Comparison of ENCODE assay signal across 27 mouse cellular contexts in the genomic region with DNA sequence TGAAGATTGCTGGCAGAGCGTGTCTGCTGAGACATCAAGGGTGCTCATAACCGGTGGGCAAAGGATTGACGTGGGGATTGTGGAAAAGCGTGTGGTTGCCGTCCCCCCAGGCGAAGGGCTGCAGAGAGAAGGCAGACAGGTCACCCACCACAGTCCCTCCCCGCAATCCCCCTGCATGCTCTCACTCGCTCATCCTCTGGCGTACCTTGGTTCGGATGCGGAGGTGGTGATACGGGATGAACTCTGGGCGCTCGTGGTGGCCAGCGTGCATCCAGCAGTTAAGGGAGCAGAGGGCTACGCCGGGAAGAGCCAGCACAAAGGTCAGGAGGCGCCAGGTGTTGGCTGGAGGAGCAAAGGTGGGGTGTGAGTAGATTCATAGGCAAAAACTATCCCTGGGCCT. TPM values are rescaled to one million over a fixed set of nuclear protein-coding genes. Genes with fewer than 3 reads are reported as not detected.
DNase-seq lines count a peak whose midpoint lies in the region; ATAC-seq and TF ChIP-seq lines count a peak whose summit lies in the region.
"Had no signal": no experiment of that assay in that cellular context is flagged by ENCODE, and none has a peak within 500 bp of the region (broad histone marks: within the 10 kb centered on the region; RNA-seq: fewer than 3 reads in every experiment).

No protein-coding gene starts in this region.

- TF ChIP-seq RAD21 in MEL (IDR thresholded peaks at IDR 0.05; ENCODE audit: low read depth, low read length) = no peak

- no peak for TF ChIP-seq EP300 in MEL (IDR thresholded peaks at IDR 0.05; ENCODE audit: low read depth in 1 of 2, low read length in 2 of 2)

- 74% methylated on average over 18 of the region's 18 CpGs for WGBS in heart, embryonic 11.5 days (ENCODE audit: insufficient replicate concordance)
- 54% methylated on average over 18 of the region's 18 CpGs for WGBS in heart, embryonic 15.5 days

- no peak for DNase-seq in heart, adult 11 months
- no peak for DNase-seq in MEL (ENCODE audit: low read depth, low spot score)
- DNase-seq in heart, postnatal 4 days = peak; percentile 25
- DNase-seq in embryo, embryonic 10 days (ENCODE audit: low spot score) = no peak
- DNase-seq: adrenal gland, postnatal 10 days; B cell, adult 2 months; cerebellum, adult 8-10 months; cerebellum, postnatal 36 days; kidney, adult 9 months; kidney, postnatal 14 days; right cerebral cortex, postnatal 14 days had no signal

- H3K27me3 ChIP-seq in heart, embryonic 11.5 days (ENCODE audit: control insufficient read depth, insufficient read depth, low read length) = no peaks in the 10 kb centered on the region
- peaks cover 2 to 6% of the 10 kb centered on the region in 2 experiments; a peak in 3 of 4 replicates for H3K27me3 ChIP-seq in MEL (ENCODE audit: control insufficient read depth in 1 of 2, insufficient read depth in 2 of 2, low read length in 2 of 2)
- H3K27me3 ChIP-seq in heart, embryonic 15.5 days = no peaks in the 10 kb centered on the region
- H3K27me3 ChIP-seq: limb, embryonic 12.5 days; liver, embryonic 12.5 days; midbrain, embryonic 12.5 days had no signal

- H3K9ac ChIP-seq in heart, embryonic 11.5 days (ENCODE audit: low read depth, low read length) = peak overlapping the region; percentile 63
- H3K9ac ChIP-seq in MEL (ENCODE audit: control insufficient read depth, low read depth, low read length, poor library complexity, severe bottlenecking) = peak overlapping the region; percentile 44
- H3K9ac ChIP-seq in heart, embryonic 15.5 days = peak overlapping the region; percentile 64
- H3K9ac ChIP-seq: limb, embryonic 12.5 days; liver, embryonic 12.5 days; midbrain, embryonic 12.5 days had no signal

- H3K36me3 ChIP-seq in heart, embryonic 11.5 days (ENCODE audit: control insufficient read depth, insufficient read depth, low read length) = no peaks in the 10 kb centered on the region
- no peaks in the 10 kb centered on the region for H3K36me3 ChIP-seq in MEL (ENCODE audit: control insufficient read depth in 1 of 2, insufficient read depth in 2 of 2, low read length in 2 of 2)
- no peaks in the 10 kb centered on the region; the same call in 1 of the 2 replicates for H3K36me3 ChIP-seq in heart, embryonic 15.5 days
- H3K36me3 ChIP-seq: hindbrain, embryonic 10.5 days; limb, embryonic 12.5 days; liver, embryonic 12.5 days; midbrain, embryonic 12.5 days had no signal

- H3K4me1 ChIP-seq in heart, embryonic 11.5 days (ENCODE audit: control insufficient read depth, insufficient read depth, low read length) = no peaks in the 10 kb centered on the region
- H3K4me1 ChIP-seq in MEL (ENCODE audit: control insufficient read depth in 1 of 2, insufficient read depth in 2 of 2, low read length in 2 of 2) = peaks cover 2 to 6% of the 10 kb centered on the region in 2 experiments; a peak in 2 of 4 replicates
- H3K4me1 ChIP-seq in heart, embryonic 15.5 days (replicated peaks) = peaks cover 11% of the 10 kb centered on the region
- H3K4me1 ChIP-seq: hindbrain, embryonic 10.5 days; limb, embryonic 12.5 days; liver, embryonic 12.5 days; midbrain, embryonic 12.5 days had no signal

- TF ChIP-seq POLR2A in MEL (IDR thresholded peaks at IDR 0.05; ENCODE audit: control insufficient read depth in 1 of 2, insufficient read depth in 1 of 2, low read depth in 1 of 2, low read length in 2 of 2, poor library complexity in 1 of 2) = no peak

- H3K4me3 ChIP-seq in heart, embryonic 11.5 days (ENCODE audit: low read depth, low read length) = peak overlapping the region; percentile 44
- H3K4me3 ChIP-seq in MEL (ENCODE audit: control insufficient read depth in 1 of 2, insufficient read depth in 1 of 2, low read depth in 2 of 2, low read length in 2 of 2) = peak overlapping the region; percentile 37 to 96; a peak in 3 of 4 replicates
- H3K4me3 ChIP-seq in heart, embryonic 15.5 days = peak overlapping the region; percentile 57
- H3K4me3 ChIP-seq: hindbrain, embryonic 10.5 days; layer of hippocampus, adult 2 months; limb, embryonic 12.5 days; liver, embryonic 12.5 days; midbrain, embryonic 12.5 days had no signal

- H3K27ac ChIP-seq in heart, embryonic 11.5 days (ENCODE audit: low read depth, low read length) = peak overlapping the region; percentile 66
- no peak overlapping the region; the same call in 1 of the 2 replicates for H3K27ac ChIP-seq in MEL (ENCODE audit: control insufficient read depth, low read depth, low read length)
- peak overlapping the region; percentile 92 for H3K27ac ChIP-seq in heart, embryonic 15.5 days
- H3K27ac ChIP-seq: hindbrain, embryonic 10.5 days; layer of hippocampus, adult 2 months; limb, embryonic 12.5 days; liver, embryonic 12.5 days; midbrain, embryonic 12.5 days; stomach, postnatal 0 days had no signal

- no peak for TF ChIP-seq CTCF in MEL (IDR thresholded peaks at IDR 0.05 in 2 of 3, conservative IDR thresholded peaks at IDR 0.05 in 1 of 3; ENCODE audit: control insufficient read depth in 1 of 3, insufficient read depth in 1 of 3, low read depth in 2 of 3, low read length in 3 of 3, poor library complexity in 1 of 3, severe bottlenecking in 1 of 3)

- no peaks in the 10 kb centered on the region for H3K9me3 ChIP-seq in heart, embryonic 11.5 days (replicated peaks; ENCODE audit: control insufficient read depth, low read length)
- no peaks in the 10 kb centered on the region for H3K9me3 ChIP-seq in MEL (replicated peaks; ENCODE audit: insufficient read depth, low read length)
- no peaks in the 10 kb centered on the region for H3K9me3 ChIP-seq in heart, embryonic 15.5 days (replicated peaks)
- H3K9me3 ChIP-seq: hindbrain, embryonic 10.5 days; limb, embryonic 12.5 days; liver, embryonic 12.5 days; midbrain, embryonic 12.5 days had no signal

- ATAC-seq in heart, embryonic 11.5 days (replicated peaks; ENCODE audit: insufficient number of reproducible peaks, low FRiP score, low TSS enrichment) = no peak
- ATAC-seq in heart, embryonic 15.5 days (replicated peaks; ENCODE audit: insufficient number of reproducible peaks, insufficient read depth, low FRiP score, low read depth) = no peak
- ATAC-seq in cerebellum, adult (ENCODE audit: insufficient number of reproducible peaks, low FRiP score, low TSS enrichment) = no peak
- ATAC-seq: forebrain, embryonic 14.5 days; hindbrain, embryonic 16.5 days; intestine, embryonic 16.5 days; liver, embryonic 12.5 days had no signal

- H3K79me2 ChIP-seq in MEL (ENCODE audit: control insufficient read depth, insufficient read depth, low read length, poor library complexity) = no peaks in the 10 kb centered on the region

- H3K4me2 ChIP-seq in heart, embryonic 11.5 days = peak overlapping the region; percentile 55
- H3K4me2 ChIP-seq in heart, embryonic 15.5 days = peak overlapping the region; percentile 51
- H3K4me2 ChIP-seq: limb, embryonic 12.5 days; liver, embryonic 12.5 days; midbrain, embryonic 12.5 days had no signal

TF ChIP-seq in MEL, 35 proteins besides CTCF, POLR2A, EP300 and RAD21 (continues in another document):
- TF ChIP-seq MAZ (IDR thresholded peaks at IDR 0.05; ENCODE audit: low read depth, low read length) = no peak
- TF ChIP-seq TCF12 (IDR thresholded peaks at IDR 0.05; ENCODE audit: low read depth, low read length) = no peak
- TF ChIP-seq E2F4 (IDR thresholded peaks at IDR 0.05; ENCODE audit: borderline replicate concordance, low read depth, low read length) = no peak
- no peak for TF ChIP-seq JUND (IDR thresholded peaks at IDR 0.05; ENCODE audit: low read depth, low read length)
- TF ChIP-seq POLR2AphosphoS5 (IDR thresholded peaks at IDR 0.05; ENCODE audit: borderline replicate concordance, low read depth, low read length) = no peak
- TF ChIP-seq SMC3 (IDR thresholded peaks at IDR 0.05; ENCODE audit: low read depth, low read length) = no peak
- no peak for TF ChIP-seq SIN3A (IDR thresholded peaks at IDR 0.05; ENCODE audit: low read length)
- TF ChIP-seq ELF1 (IDR thresholded peaks at IDR 0.05; ENCODE audit: low read depth, low read length) = no peak

RNA-seq across cellular contexts. Expression of gene Cox6a2, which starts 0.5 kb away (rescaled TPM):
- polyA plus RNA-seq in heart, embryonic 11.5 days (2014; fragmentation: Nextera tagmentation; extraction: Ambion mirVana) = 543 and 571 TPM in 2 replicates
- total RNA-seq in MEL (2012; rRNA removed) = 2.9 and 3.1 TPM in 2 replicates
- polyA plus RNA-seq in MEL (2012; ENCODE audit: insufficient read depth in 1 of 2, insufficient read length in 2 of 2, low read depth in 1 of 2, low replicate concordance in 2 of 2, missing spikeins in 1 of 2) = 10 to 100 TPM in 1 of 2 experiments, not detected in 1; 18.2 TPM
- 718 and 1,101 TPM in 2 replicates for polyA plus RNA-seq in heart, embryonic 15.5 days (2015; fragmentation: Nextera tagmentation; extraction: Ambion mirVana)
- 1,000 to 10,000 TPM; 1,037 to 1,183 TPM for total RNA-seq in heart, postnatal 4 days (2021)
- polyA plus RNA-seq: hindbrain, embryonic 10.5 days; midbrain, embryonic 12.5 days had no signal

RNA-seq across cellular contexts. Expression of gene Armc5, which starts 31.4 kb away (rescaled TPM):
- polyA plus RNA-seq in heart, embryonic 11.5 days (2014; fragmentation: Nextera tagmentation; extraction: Ambion mirVana) = 7.7 and 8.7 TPM in 2 replicates
- total RNA-seq in MEL (2012; rRNA removed) = 13.3 and 14.6 TPM in 2 replicates
- 10 to 100 TPM in 1 of 2 experiments, not detected in 1; 23.7 TPM for polyA plus RNA-seq in MEL (2012; ENCODE audit: insufficient read depth in 1 of 2, insufficient read length in 2 of 2, low read depth in 1 of 2, low replicate concordance in 2 of 2, missing spikeins in 1 of 2)
- polyA plus RNA-seq in heart, embryonic 15.5 days (2015; fragmentation: Nextera tagmentation; extraction: Ambion mirVana) = 11.5 and 14.9 TPM in 2 replicates
- total RNA-seq in heart, postnatal 4 days (2021) = 10 to 100 TPM; 13.3 to 13.8 TPM

RNA-seq across cellular contexts. Expression of gene 9130023H24Rik, which starts 32.1 kb away (rescaled TPM):
- polyA plus RNA-seq in heart, embryonic 11.5 days (2014; fragmentation: Nextera tagmentation; extraction: Ambion mirVana) = 6.6 and 7.9 TPM in 2 replicates
- 1.2 and 1.5 TPM in 2 replicates for total RNA-seq in MEL (2012; rRNA removed)
- under 1 TPM in 1 of 2 experiments, not detected in 1; 0.96 TPM for polyA plus RNA-seq in MEL (2012; ENCODE audit: insufficient read depth in 1 of 2, insufficient read length in 2 of 2, low read depth in 1 of 2, low replicate concordance in 2 of 2, missing spikeins in 1 of 2)
- 5.8 and 6.1 TPM in 2 replicates for polyA plus RNA-seq in heart, embryonic 15.5 days (2015; fragmentation: Nextera tagmentation; extraction: Ambion mirVana)
- 1 to 10 TPM; 5.3 to 6.8 TPM for total RNA-seq in heart, postnatal 4 days (2021)

RNA-seq across cellular contexts. Expression of gene Tgfb1i1, which starts 40.9 kb away (rescaled TPM):
- 168 and 172 TPM in 2 replicates for polyA plus RNA-seq in heart, embryonic 11.5 days (2014; fragmentation: Nextera tagmentation; extraction: Ambion mirVana)
- 0.10 TPM in 1 of 2 replicates, not detected in the other for total RNA-seq in MEL (2012; rRNA removed)
- under 1 TPM in 1 of 2 experiments, not detected in 1; 0.21 TPM for polyA plus RNA-seq in MEL (2012; ENCODE audit: insufficient read depth in 1 of 2, insufficient read length in 2 of 2, low read depth in 1 of 2, low replicate concordance in 2 of 2, missing spikeins in 1 of 2)
- 160 and 174 TPM in 2 replicates for polyA plus RNA-seq in heart, embryonic 15.5 days (2015; fragmentation: Nextera tagmentation; extraction: Ambion mirVana)
- total RNA-seq in heart, postnatal 4 days (2021) = 100 to 1,000 TPM; 101 to 108 TPM
- total RNA-seq: monocyte, adult 5-6 weeks had no signal

RNA-seq across cellular contexts. Expression of gene Itgad, which starts 51.5 kb away (rescaled TPM):
- not detected in 2 replicates for polyA plus RNA-seq in heart, embryonic 11.5 days (2014; fragmentation: Nextera tagmentation; extraction: Ambion mirVana)
- total RNA-seq in MEL (2012; rRNA removed) = not detected in 2 replicates
- polyA plus RNA-seq in MEL (2012; ENCODE audit: insufficient read depth in 1 of 2, insufficient read length in 2 of 2, low read depth in 1 of 2, low replicate concordance in 2 of 2, missing spikeins in 1 of 2) = not detected
- polyA plus RNA-seq in heart, embryonic 15.5 days (2015; fragmentation: Nextera tagmentation; extraction: Ambion mirVana) = 0.20 TPM in 2 replicates
- total RNA-seq in heart, postnatal 4 days (2021) = under 1 TPM in 1 of 2 experiments, not detected in 1; 0.56 TPM
- total RNA-seq: left cerebral cortex, postnatal 14 days had no signal
- polyA plus RNA-seq: embryonic facial prominence, embryonic 14.5 days; forebrain, embryonic 14.5 days; hindbrain, embryonic 10.5 days; hindbrain, embryonic 16.5 days; limb, embryonic 12.5 days; liver, embryonic 12.5 days; midbrain, embryonic 12.5 days; neural tube, embryonic 11.5 days; stomach, postnatal 0 days had no signal

Comparison
In these comparisons a context has a peak if more than half of its experiments do, and no peak if none do; other contexts are left out.
1. RNA of gene Cox6a2, which starts 0.5 kb away (polyA plus RNA-seq): 718 to 1,101 TPM in heart, embryonic 15.5 days and 543 to 571 TPM in heart, embryonic 11.5 days; 18.2 TPM in MEL; every median in the first group is over 10 times any median in the second.
2. Peak in every context shown above with its lines, with median percentiles within 50 percentile points of each other: H3K4me3 ChIP-seq and H3K9ac ChIP-seq.